Mouse (Mus musculus): Measurements from ENCODE around the gene Os9.

DNA sequence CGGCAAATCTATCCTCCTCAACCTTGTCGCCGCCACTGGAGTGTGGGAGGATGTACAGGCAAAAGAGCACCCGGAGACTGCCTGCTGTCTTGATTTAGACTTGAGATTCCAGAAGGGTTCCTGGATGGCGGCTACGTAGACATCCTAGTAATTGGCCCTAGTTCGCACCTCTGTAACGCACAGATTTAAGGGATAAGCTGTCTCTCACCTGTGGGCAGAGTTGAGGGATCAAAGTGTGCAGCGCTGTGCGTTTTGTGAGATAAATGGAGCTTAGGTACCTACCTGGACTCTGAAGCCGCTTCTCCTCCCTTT, 45.4 kb upstream of the Os9 start:
- no peak for TF ChIP-seq POLR2A (IDR thresholded peaks at IDR 0.05; ENCODE audit: low read depth, low read length)
- no peak for TF ChIP-seq CTCF (IDR thresholded peaks at IDR 0.05; ENCODE audit: extremely low read depth, insufficient read length, insufficient replicate concordance, low read depth, low read length)
